Mouse (Mus musculus) adrenal gland, postnatal 10 days (tissue): ENCODE data around the gene Ttn. TPM values are rescaled to one million over a fixed set of nuclear protein-coding genes. Genes with fewer than 3 reads are reported as not detected.

Source experiments
- DNase-seq: peaks from one replicate; pipeline ENCODE4 v3.0.0; 2021; ENCODE audit warnings: mixed read lengths
- total RNA-seq, 2 experiments: library from RNA; stranded (reverse); gene quantifications; 2 replicates each; pipeline ENCODE4 v1.2.3; 2021

Ttn gene
- total RNA-seq, 2 experiments from 2014 or later, result 87.1 to 370 TPM

DNA sequence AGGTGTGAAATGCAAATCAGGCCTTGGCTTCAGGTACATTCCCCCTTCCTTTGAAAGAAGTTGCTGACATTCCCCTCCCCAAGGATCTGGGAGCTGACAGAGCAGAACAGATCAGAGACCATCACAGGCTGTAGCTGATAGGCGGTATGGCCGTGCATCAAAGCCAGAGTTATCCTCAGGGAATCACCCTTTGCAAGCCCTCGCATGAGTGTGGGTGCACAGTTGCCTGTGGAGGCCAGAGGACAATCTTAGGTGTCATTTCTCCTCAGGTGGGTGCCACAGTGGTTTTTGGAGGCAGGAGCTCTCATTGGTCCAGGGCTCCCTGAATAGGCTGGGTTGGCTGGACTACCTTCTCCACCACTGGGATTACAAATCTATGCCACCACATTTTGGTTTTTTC lies 280.2 kb downstream of the Ttn start:
- DNase-seq, result no peak

DNA sequence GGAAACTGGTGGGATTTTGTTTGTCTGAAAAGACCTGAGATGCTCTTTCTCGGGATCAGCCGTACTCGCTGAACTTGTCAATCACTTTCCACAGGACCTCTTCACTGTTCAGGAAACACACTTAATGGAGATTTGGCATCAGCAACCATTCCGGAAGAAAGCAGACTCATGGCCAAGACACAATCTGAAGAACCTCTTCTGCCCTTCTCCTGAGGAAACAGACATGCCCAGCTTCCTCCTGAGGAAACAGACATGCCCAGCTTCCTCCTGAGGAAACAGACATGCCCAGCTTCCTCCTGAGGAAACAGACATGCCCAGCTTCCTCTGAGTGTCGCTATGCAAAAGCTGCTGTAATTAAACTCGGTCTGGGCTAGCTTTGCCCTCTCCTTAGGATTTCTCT lies 287.1 kb downstream of the Ttn start:
- DNase-seq, result no peak

DNA sequence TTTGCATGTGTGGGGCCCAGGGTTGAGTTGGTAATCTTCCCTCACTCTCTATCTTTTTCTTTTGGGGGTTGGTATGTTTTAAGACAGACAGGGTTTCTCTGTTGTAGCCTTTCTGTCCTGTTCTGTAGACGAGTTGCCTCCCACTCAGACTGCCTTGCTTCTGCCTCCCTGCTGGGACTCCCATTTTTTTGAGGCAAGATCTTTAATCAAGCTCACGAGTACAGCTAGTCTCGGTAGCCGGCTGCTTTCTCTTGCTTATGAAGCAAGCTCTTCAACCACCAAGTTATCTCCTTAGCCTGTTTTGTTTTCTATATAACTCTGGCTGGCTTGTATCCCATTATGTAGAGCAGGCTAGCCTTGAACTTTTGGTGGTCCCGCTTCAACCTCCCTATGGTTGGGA lies 288.6 kb downstream of the Ttn start:
- no peak for DNase-seq

DNA sequence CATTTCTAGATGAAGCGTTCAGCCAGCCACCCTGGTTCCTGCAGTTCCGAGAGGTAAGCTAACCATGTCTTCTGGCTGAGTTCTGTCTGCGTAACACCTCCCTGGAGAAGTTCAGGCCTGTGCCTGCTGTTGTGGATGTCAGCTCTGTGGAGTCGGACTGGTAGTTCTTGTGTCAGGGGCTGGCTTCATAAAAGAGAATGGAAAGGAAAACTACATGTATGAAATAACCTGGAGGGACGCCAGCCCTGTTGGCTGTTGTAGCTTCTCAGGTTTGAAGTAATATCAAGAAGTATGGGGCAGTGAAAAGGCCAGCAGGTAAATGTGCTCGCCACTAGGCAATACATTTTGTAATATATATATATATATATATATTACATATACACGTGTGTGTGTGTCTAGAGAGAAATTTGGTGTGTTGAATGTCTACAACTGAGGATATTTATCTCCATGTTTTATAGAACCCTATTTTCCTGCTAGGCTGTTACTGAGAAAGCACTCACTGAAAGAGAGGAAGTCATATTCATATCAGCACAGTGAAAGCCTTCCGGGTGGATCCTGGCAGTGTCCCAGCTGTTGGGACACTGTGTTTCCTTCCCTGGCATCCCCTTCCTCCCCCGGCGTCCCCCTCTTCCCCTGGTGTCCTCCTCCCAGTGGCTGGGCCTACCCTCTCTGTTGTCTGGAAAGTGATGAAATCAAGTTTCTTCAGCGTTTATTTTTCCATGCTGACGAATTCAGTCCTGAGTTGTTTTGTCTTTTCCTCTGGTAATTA lies 291.7 kb downstream of the Ttn start:
- peak; percentile 61 for DNase-seq

DNA sequence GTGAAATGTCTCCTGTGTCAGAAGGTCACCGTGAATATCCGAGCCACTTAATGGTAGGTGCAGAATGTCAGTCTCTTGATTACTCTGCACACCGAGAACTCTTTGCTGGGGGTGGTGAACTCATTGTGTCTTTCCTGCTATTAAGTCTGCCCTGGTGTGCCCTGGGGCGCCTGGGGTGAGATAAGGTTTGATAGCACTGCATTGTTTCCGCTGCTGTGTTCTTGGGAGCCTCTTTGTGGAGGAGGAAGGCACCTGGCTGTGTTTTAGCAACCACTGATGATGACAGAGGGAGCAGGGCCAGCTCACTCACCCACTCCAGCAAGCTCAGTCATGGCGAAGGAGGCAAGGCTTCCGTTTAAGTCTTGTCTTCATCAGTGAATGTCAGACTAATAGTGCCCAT lies 294.2 kb downstream of the Ttn start:
- no peak for DNase-seq

DNA sequence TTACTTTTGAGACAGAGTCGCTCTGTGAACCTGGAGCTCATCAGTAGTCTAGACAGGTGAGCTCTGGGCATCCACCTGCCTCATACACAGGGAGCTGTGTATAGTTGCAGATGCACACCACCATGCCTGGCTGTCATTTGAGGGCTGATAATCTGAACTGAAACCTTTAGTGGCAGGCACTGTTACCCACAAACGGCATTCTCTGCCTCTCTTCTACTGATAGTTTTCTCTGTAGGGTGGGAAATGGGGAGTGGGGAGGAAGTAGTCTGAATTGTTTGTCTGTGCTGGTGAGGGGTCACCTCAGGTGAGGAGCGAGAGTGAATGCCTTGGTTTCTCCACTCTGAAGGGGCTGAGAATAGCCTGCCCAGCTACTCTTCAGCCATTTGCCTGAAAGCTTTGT lies 294.7 kb downstream of the Ttn start:
- DNase-seq, result no peak

DNA sequence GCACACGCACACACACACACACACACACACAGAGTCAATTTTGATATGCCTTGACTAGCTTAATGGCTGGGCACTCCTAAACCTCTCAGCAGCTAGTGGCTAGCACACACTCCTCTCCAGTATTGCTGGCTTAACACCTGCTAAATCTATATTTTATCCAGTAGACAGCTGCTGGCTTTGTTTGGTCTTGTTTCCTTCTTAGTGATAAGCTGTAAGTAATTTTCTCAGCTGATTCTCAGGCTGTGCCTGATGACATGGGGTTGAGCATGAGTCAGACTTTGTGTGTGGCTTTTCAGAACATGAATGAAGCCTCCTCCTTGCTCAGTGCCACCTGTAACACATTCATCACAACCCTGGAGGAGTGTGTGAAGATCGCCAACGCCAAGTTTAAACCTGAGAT lies 295.4 kb downstream of the Ttn start:
- DNase-seq, result no peak

DNA sequence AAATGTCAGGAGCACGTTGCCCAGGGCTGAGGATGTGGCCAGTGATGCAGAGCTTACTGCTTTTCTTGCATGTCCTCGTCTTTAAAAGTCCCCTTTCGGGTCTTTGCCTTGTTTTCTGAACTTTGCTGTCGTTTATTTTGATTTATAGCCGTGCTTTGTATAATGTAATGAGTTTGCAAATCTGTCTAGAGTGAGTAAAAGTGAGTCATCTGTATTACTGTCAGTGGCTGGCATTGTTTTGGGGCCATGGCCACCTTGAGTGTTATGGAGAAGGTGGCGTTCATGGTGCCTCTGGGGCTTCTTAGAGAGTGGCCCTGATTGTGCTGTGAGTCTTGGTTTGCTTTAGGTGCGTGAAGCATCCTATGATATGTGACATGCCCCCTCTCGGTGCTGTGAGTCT lies 300.0 kb downstream of the Ttn start:
- no peak for DNase-seq

DNA sequence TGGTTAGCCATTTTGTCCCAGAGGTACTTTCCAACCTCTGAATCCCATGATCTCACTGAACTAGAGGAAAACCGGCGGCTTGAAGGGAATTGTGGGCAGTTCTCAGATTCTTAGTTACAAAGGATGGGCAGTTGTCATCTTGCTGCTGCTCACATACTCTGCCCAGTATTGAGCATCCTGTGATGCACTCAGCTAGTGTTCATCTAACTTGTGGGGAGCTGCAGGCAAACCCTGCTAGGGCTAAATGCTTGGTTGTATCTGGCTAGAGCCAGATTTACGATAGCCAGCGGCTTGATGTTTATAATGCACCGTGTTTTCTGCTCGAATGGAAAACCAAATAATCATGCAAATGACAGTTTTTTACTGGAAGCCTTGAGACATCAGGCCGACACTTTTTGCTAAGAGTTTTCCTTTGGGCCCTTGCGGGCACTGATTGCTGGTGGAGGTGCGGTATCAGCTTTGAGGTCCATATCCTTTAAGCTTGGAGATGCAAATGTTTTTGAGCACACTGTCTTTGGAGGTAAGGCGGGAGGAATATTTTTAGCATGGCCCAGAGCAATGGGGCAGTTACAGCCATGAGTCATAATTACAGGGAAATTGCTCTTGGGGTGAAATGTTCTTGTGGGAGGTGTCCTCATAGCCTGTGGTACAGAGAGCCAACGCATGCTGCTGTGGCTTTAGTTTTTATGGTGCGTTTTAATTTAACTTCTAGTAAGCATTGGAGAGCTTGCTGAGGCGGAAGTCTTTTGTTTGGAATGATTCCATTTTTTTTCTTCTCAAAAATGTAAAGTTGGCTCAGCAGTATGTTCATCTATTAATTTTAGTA lies 305.7 kb downstream of the Ttn start:
- no peak for DNase-seq

DNA sequence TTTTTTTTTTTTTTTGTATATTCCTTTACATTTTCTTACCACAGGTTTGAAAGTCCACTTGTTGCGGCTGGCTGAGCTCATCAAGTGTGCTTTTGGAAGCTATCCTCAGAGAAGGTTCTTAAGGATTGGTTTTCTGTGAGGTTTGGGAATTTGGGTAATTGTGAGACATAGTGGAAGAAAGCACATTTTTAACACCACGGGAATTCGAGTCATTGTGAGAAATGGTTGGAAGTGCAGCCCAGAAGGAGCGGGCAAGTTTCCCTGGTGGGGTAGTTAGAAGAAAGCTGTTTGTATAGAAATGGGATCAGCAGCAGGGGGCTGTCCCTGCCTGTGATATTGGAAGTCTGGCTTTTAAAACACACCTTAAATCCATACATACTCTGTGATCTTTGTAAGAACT lies 306.4 kb downstream of the Ttn start:
- no peak for DNase-seq

DNA sequence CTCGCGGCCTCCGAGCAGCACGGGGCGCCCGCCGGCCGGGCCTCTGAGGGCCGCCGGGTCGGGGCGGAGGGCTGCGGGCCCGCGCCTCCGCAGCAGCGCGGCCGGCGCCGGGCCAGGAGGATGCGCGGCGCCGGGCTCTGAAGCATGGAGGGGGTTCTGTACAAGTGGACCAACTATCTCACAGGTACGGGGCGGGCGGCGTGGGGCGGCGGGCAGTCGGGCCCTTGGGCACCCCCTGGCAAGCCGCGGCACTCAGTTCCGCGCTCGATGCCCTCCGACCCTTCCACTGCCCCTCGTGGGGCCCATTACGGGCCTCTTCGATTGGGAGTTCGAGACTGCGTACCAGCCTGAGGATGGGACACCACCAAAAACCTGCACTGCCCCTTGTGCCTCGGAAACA lies 306.9 kb downstream of the Ttn start:
- DNase-seq, result peak; percentile 36

DNA sequence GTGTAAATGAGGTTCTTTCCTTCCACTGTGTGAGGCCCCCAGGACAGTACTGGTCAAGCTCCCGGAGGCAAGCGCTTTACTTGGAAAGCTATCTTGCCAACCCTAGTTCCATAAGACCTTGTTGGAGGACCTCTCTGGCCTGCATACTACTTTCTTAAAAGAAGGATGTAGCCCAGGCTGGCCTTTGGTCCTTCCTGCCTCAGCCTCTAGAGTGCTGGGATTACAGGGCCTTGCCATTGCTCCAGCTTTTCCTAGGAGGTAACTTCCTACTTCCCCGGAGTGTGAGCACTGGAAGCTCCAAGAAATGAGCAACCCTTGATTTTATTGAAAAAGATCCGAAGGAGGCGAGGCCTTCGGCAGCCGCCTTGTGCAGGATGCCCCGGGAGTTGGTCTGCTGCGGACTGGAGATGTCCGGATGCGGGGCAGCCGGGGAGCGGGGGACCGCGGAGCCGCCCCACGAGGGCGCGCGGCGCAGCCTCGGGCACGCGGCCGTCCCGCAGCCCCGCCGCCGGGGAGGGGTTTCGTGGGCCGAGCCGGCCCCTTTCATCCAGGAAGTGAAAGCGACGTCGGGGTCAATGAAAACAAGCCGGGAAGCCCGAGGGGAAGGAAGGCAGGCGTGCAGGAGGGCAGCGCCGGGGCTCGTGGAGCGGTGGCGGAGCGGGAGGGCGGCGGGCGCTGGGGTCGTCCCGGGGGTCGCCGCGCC lies 307.5 kb downstream of the Ttn start, which contains the start of gene Plekha3:
TSS of gene Plekha3 (plus strand) at position 557 of the 703 bp plus-strand sequence.
- peak; percentile 92 for DNase-seq

DNA sequence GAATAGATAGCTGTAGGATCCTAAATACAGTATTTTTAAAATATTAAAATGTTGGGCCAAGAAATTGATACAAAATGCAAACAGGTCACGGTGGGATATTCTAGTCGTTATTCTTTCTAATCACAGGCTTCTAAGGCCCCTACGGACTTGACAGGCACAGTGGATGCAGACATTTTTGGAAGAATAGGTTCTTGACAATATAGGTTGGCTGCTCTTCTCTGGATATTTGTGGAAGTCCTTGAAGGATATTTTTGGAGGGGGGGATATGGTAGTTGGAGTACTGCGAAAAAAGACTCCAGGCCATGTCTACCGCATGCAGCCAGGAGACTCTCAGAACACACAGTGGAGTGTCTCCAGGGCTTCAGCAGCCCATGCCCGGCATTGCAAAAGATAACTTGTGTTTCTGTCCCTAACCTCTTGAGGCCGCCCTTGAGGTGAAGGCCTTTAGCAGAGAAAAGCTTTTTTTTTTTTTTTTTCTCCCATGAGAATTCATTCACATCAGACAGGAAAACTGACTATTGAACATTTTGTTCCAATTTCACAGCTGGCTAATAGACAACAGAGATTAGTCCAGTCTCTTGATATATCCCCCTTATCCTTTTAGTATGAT lies 308.8 kb downstream of the Ttn start:
- DNase-seq, result peak; percentile 63

DNA sequence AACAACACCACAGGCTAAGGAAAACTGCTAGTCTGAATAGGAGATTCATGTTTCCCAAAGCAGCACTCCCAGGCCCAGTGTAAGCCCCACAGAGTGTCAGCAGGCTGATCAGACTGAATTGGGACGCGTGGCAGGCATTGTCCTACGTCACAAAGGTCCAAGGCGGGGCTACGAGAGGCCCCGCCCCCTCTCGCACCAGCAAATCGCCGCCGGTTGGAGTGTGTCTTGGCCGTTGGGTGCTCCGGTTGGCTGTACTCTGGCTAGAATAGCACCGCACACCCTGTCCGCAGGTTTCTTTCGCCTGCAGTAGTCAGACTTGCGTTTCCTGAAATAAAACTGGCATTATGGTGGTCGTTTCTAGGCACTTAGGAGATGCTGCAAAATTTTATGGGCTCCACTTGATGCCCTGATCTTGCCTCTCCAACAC lies 309.4 kb downstream of the Ttn start, which contains the start of gene Fkbp7:
TSS of gene Fkbp7 (minus strand) at position 151 of the 427 bp plus-strand sequence.
- peak; percentile 95 for DNase-seq

DNA sequence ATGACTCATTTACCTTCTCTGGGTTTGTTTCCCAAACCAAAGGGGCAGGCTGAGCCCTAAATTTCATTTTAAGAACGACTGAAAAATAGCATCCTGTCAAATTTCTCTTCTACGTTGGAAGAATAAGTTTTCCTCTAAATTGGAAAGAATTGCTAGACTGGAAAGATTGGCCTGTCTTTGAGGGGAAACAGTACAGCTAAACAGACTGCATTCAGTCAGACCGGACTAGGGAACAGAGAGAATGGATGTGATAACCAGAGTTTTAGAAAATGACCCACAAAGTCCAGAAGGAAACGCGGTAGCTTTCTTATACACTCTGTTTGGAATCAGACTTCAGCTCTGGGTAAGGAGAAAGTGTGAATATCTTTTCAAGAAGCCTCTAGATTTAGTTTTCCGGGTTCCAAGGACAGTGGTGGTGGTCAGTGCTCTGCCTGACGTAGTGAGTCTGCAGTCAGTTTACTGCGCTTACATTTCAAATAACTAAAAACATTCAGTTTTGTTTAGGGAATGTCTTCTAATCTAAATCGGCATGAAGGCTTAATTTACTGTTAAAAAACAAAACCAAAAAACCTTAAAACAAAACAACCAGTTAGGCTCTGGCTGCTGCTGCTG lies 310.1 kb downstream of the Ttn start:
- DNase-seq, result no peak

DNA sequence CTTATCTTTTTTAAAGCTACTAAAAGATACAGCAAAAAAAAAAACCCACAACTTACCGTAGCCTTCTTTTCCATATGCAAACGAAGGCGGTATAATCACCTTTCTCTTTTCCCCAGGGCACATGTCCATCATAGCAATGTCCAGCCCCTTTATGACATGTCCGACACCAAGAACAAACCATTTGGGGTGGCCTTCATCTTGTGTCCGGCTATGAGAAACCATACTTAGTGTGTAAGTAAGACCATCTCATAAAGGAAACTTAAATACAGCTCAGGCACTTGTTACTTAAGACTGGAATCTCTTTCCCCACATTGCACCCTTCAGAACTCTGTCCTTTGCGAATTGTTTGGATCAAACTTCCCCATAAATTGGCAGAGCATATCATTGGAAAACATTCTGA lies 310.7 kb downstream of the Ttn start:
- DNase-seq, result no peak

DNA sequence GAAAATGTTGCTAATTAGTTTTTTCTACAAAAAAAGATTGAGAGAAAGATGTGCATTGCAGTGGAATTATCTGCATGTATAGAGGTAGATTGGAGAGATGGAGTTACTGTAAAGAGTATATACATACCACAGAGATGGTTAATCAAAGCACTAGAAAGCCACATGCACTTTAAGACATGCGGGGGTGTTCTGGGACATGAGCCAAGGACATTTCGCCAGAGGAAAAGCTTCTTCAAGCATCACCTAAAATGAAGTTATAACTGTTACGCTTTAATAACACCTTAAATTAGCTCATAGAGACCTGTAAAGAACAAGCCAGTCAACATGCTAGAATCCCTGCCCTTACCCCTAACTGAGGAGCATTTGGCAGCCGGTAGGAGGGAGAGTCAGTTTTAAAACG lies 315.1 kb downstream of the Ttn start:
- DNase-seq, result no peak

DNA sequence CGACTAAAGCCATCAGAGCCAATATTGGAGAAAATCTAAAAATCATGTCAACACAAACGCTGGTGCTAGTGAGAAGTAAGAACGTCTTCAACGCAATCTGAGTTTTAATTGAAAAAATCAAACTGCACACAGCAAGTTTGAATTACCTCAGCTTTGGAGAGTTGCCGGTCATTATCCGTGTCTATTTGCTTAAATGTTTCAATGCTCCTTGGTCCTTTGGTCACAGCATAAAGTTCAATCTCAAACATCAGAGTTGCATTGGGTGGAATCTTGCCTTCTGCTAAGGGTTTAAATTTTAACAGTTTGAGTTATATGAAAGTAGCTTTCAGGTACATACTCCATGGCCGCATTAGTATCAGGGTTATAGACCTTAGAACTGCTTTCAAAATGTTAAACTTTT lies 316.8 kb downstream of the Ttn start:
- DNase-seq, result no peak

DNA sequence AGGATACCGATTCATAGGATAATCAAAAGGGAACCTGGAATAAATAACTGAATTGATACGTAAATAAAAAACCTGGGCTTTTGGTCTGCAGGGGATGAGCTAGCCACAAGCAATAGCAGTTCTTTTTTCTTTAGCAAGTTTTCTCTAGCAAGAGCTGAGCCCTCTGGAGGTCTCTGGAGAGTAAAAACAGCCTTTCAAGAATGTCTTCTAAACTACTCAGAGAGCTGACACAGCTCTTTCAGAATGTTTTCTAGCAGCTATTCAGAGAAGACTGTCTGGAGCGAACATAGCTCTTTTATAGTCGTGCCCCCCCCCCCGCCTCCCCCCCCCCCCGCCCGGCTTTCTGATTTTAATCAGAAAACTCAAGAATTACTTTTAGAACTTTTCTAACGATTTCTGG lies 322.9 kb downstream of the Ttn start:
- DNase-seq, result no peak

DNA sequence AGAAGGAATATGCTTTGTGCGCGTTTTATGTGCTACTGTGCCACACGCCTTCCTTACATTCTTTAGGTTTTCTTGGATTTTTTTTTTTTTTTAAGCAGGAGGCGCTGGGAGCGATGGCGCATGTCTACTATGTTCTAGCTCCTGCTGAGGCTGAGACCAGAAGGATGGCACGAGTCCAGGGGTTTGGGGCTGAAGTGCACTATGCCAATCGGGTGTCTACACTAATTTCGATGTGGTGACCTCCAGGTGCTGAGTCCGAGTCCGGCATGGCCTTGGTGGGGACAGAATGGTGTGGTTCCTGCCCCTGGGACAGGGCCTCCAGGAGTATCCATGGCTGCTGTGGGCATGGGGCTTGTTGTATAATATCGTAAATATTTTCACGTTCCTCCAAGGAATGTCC lies 323.8 kb downstream of the Ttn start:
- DNase-seq, result no peak

DNA sequence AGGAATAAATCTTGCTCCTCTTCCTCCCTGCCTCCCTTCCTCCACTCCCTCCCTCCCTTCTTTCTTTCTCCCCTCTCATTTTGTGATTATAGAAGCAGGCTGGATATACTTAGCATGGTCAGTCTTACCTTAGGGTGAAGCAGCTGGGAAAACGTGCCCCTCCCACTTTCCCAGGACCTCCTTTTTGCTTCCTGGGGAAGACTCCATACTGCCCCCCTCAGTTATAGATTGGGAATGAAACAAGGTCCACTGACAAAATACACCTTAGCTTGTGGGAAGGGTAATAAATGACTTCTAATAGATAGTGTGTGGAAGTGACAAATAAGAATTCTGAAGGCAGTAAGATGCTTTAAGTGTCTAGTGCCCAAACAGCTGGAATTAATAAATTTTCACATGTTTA lies 326.4 kb downstream of the Ttn start:
- peak; percentile 15 for DNase-seq

DNA sequence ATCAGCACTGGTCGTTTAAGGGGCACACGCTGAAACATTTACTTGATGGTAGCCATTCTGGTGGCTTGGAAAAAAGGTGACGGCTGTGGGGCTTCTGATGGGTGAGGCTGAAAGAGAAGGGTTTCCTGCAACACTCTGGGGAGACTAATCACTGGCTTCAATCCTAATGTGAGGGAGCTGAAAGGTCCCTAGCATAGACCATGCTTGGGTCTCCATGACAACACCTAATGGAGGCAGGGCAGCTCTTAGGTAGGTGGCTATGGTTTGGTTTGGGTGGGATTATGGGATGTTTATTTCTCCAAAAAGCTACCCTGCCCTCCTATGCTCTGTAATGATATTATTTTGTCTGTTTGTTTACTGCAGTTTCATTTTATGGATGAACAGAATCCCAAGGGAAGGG lies 326.9 kb downstream of the Ttn start:
- DNase-seq, result no peak
